Mouse (Mus musculus): ENCODE data around the gene Camk1d.

DNA sequence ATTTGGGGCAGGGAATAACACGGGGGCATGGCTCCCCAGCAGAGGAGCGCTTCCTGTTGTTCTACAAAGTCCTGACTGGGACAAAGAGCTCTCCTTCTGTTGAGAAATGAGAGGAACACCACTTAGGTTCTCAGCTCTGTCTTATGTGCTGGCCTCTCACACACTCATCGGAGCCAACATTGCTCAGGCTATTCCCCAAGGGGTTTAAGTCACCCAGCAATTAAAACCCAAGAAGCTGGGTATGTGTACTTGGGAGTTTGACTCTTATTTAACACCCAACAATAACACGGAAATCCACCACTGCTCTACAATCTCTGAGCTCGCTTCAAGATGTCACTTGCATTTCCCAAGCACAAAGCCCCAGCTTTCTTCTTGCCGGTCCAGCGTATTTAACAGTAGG, 15.6 kb upstream of the Camk1d start:
- TF ChIP-seq CTCF (IDR thresholded peaks at IDR 0.05; ENCODE audit: borderline replicate concordance, extremely low read depth, insufficient read depth, insufficient read length) = no peak
- TF ChIP-seq POLR2A (IDR thresholded peaks at IDR 0.05; ENCODE audit: borderline replicate concordance, extremely low read depth, insufficient read depth, insufficient read length, poor library complexity, severe bottlenecking) = no peak
